Mouse (Mus musculus): ENCODE data around the gene F2r.

DNA sequence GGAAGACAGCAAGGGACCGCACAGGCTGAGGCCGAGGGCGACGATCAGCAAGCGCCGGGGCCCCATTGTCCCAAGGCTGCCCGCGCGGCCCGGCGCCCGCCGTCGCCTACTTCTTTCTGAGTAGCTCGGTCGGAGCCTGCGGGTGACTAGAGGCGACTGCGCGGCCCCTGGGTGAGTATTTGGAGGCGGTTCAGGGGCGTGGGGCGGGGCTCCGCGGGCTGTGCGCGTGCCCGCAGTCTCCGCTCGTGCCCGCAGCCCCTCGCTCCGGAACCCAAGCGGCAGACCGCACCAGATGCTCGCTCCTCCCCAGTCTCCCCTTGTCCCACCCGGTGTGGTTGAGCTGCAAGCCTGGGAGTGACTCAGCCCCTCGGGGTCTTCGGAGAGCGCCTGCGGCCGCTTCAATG lies at the start of gene F2r:
- no peak for TF ChIP-seq CTCF (IDR thresholded peaks at IDR 0.05; ENCODE audit: low read depth)
- TF ChIP-seq EP300 (optimal IDR thresholded peaks at IDR 0.05): no peak
